Mouse (Mus musculus) ES-E14 (cell line): ENCODE data around the gene Rbm12.

Source experiments
- CHD2 ChIP-seq: IDR thresholded peaks from 2 replicates; pipeline ENCODE4 v1.6.1; 2014; ENCODE audit warnings: mild to moderate bottlenecking, low read depth, low read length, inconsistent platforms
- HCFC1 ChIP-seq: IDR thresholded peaks from 2 replicates; pipeline ENCODE4 v1.6.1; 2012; ENCODE audit warnings: low read length, inconsistent platforms, borderline replicate concordance; ENCODE audit not compliant: insufficient read depth
- MAFK ChIP-seq: IDR thresholded peaks from 2 replicates; pipeline ENCODE4 v1.6.1; 2014; ENCODE audit warnings: mild to moderate bottlenecking, low read depth, low read length, inconsistent platforms; ENCODE audit not compliant: insufficient read depth
- ZC3H11A ChIP-seq: IDR thresholded peaks from 2 replicates; pipeline ENCODE4 v1.6.1; 2012; ENCODE audit warnings: low read depth, mild to moderate bottlenecking, inconsistent platforms, low read length, borderline replicate concordance
- ZNF384 ChIP-seq: IDR thresholded peaks from 2 replicates; pipeline ENCODE4 v1.6.1; 2012; ENCODE audit warnings: low read depth, low read length, inconsistent platforms

- TF ChIP-seq HCFC1, result no peak
- no peak for TF ChIP-seq MAFK
- TF ChIP-seq CHD2, result no peak
- no peak for TF ChIP-seq ZNF384
- TF ChIP-seq ZC3H11A, result no peak
Measured at GRCm38 (mm10) chr2:156066126-156066525, 45.7 kb downstream of the Rbm12 start.
